Mouse (Mus musculus) c-Kit-negative CD71-positive TER-119-positive erythroid progenitor cells, embryonic 14.5 days (primary cell): ENCODE measurements around the gene Tmem238.

ENCODE experiments used
- DNase-seq: peaks from one replicate; pipeline ENCODE4 v3.0.0-alpha.2; 2013; ENCODE audit warnings: low read depth, low spot score

Tmem238 gene

DNA sequence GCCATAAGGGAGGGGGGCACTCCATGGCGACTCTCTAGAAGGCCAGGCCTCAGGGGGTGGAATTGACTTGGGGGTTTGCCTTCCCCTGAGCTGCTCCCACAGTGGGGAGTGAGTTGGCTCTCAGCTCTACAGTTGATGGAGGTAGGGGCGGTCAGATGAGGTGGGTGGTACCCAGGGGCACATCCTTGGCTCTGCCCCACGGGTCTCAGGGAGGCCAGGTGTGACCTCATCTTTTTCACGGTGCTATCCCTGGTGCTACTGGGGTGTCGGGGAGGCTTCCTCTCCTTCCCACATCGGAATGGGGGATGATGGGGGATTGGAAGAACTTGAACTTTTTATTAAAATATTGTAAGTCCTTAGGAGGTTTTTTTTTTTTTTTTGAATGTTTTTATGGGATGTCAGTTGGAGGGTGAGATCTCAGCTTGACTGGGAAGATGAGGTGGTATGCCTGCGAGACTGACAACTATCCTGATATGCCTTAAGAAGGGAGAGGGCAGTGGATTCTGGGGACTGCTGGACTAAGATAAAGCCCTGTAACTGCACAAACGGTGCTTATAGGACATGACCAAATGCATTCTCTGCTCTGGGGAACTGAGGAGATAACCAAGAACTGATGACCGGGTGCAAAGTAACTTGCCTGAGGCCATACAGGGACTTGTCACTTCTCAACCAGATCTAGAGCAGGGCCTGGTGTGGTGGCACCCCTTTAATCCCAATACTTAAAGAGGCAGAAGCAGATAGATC, 42.1 kb downstream of the Tmem238 start:
- DNase-seq: no peak

DNA sequence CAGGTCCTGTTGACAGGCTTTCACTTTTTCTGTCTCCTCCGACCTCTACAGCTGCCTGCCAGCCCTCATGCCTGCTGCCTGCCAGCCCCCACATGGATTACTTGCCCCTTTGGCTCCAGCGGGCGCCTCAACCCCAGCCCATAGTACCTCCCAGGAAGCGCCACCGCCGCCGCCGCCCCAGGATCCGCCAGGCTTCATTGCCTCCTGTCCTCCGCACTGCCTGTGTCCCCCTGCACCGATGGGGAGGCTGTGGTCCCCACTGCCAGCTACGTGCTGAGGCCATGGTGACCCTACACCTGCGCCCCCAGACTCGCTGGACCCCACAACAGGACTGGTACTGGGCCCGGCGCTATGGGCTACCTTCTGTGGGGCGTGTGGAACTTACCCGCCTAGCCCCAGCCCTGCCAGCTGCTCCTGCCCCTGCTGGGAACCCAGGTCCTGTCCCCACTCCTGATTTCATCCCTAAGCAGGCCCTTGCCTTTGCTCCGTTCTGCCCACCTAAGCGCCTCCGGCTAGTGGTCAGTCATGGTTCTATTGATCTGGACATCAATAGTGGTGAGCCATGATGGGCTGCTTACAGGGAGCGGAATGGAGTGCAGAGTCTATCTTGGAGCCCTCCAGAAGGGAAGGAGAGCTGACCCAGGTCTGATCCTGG, 43.0 kb downstream of the Tmem238 start:
- DNase-seq: no peak

DNA sequence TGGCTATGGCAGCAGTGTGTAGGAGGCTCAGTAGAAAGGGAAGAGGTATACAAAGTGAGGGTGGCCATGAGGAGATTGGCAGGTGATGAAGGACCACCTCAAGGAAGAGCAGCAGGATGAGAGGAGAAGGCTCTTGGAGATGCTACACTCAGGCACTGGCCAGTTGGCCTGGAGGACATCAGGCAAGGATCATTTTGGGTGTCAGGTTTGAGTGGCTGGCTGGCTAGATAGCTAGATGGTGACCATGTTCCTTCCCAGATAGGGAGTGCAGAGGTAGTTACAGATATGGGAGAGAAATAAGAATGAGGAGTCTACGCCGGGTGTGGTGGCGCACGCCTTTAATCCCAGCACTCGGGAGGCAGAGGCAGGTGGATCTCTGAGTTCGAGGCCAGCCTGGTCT, 44.6 kb downstream of the Tmem238 start:
- no peak for DNase-seq

DNA sequence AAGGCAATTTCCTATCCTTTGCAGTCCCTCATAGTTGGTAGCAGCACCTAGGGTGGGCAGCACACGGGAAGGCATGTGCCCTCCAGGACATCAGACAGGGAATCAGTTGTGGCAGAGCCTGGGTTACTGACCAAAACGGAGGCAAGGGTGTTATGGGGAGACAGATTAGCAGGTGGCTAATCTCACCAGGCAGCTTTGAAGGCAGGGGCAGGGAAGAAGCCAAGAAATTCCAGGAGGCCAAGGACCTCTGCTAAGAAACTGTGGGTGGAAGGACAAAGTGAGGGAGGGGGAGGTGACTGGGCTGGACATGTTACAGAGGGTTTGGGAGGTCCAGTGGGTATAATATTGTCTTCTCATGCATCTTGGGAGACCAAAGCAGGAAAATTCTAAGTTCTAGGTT, 46.1 kb downstream of the Tmem238 start:
- DNase-seq: peak; percentile 73

DNA sequence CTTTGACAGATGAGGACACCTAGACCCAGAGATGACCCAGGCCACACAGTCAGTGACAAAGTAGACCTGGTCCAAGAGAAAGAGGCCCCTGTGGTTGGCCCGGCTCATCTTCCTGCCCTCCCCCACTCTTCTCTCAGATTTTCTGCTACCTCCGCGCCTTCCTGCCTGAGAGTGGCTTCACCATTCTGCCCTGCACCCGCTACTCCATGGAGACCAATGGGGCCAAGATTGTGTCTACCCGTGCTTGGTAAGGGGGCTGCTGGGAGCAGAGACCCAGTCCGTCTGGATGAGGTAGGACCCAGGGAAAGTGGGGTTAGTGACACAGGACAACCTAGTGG, 47.0 kb downstream of the Tmem238 start:
- DNase-seq: no peak

DNA sequence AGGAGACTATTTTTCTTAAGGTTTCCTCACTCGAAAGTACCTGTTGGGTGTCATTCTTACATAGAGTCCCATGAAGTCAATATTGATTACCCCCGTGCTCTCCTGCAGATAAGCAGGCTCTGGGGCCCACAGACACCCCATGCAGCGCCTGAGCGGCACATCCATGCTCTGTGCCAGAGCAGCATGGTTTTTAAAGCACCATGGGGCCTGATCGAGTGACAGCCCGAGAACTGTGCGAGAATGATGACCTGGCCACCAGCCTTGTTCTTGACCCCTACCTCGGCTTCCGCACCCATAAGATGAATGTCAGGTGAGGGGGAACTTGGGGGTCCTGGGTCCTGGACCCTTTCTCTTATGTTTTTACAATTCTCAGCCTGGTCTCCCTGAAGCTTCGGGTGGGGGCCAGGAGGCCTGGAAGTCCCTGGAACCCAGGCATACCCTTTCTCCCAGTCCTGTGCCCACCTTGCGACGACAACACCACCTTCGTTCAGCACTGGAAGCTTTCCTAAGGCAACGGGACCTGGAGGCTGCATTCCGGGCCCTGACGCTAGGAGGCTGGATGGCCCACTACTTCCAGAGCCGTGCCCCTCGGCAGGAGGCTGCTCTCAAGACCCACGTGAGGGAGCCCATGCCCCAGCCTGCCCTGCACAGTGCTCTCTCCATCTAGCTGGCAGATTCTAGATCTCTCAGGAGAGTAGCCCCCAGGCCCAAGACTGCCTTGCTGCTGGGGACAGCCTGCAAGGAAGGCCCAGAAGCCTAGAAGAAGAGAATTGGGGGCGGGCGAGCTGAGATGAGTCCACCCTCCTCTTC, 47.6 kb downstream of the Tmem238 start:
- no peak for DNase-seq

DNA sequence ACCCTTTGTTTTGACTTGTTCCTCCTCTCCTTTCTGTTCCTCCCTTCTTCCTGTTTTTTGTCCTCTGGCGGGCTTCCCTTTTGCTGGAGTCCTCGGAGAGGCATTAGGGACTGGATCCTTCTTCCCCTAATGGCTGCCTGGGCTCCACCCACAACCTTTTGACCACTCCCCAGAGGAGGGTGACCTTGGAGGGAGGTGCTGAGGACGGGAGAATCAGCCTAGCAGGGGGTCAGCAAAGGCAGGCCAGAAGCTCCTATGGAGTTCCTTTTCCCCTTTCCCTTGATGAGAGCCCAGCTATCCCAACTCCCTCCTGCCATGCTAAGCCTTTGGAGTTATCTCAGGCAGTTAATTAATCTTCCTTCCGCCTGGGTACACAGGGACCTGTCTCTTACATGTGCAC, 48.3 kb downstream of the Tmem238 start:
- peak; percentile 72 for DNase-seq

DNA sequence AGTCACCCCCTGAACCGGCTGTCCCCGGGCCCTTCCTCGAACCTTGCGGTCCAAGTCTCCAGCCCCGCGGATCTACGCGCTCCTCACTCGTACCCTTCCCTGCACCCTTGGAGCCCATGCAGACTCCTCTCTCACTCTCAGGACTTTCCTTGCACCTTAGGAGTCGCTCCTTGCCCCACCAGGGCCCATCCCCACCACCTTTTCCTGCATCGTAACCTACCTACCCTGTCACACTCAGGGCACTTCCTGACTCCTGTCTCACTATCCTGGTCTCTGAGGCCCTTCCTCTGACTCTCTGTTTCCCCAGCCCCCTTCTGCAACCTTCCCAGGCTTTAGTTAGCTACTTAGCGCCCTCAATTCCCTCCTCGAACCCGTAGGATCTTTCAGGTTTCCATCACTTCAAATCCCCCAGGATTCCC, 49.1 kb downstream of the Tmem238 start:
- no peak for DNase-seq

DNA sequence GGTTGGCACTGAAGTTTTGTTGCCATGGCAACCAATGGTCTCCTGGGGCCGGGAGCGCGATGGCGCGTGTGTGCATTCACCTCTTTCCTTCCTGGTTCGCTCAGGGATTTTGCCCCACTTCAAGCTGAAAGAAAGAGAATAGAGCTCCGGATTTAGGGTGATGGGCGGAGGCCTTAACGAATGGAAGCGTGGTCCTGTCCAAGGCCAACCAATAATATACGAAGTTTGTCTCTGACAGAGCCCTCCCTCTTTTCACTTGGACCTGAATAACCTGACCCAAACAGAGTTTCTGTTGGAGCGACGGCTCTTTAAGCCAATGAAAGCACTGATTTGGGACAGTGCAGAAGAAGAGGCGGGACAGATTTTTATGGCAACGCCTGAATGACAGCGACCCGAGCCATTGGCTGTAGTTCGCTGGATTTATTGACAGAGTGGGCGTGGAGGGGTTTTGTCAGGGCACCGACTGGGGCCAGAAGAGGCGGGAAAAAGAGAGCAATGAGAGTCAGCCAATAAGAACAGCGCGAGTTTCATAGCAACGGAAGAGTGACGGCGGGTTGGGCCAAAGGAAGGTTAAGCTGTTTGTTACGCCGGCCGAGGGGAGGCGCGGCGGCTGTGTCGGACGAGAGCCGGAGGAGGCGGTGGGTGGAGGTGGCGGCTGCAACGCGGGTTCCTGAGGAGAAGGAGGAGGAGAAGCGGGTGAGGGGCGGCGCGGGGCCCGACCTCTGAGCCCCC, 49.7 kb downstream of the Tmem238 start, which contains the start of gene Kmt5c:
Kmt5c (plus strand) TSS at position 572 of the 732 bp plus-strand sequence.
- peak; percentile 96 for DNase-seq

DNA sequence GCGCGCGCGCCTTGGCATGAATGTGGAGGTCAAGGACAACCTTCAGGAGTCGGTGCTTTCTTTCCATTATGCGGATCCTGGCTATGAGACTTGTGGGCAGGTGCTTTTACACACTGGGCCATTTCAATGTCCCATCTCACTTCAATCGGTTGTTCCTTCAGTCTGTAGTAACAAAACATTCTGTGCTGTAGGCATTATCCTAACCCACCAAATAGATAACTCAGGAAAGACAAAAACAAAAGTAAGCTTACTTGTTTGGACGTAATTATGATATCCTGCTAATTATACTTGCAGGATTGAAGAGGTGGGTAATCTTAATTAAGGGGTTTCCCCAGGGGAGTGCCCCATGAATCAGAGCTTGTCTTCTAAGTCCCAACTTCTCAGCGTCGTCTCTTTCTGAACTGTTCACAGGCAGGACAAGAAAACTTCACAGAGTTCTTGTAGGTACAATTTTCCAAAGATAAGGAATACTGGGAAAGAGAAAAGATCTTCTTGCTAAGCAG, 50.4 kb downstream of the Tmem238 start:
- DNase-seq: no peak
